Mouse (Mus musculus) embryo, embryonic 11.5 days (tissue): ENCODE results near the gene Phkg2.
"Not testable (repeated sequence)": the region's sequence is repeated elsewhere in the genome, so short reads cannot be mapped to it uniquely, and the experiment has no call there.

Source experiments
- DNase-seq: peaks from one replicate; pipeline ENCODE4 v3.0.0-alpha.2; 2012; ENCODE audit warnings: low read depth, low spot score

Phkg2 gene

GRCm38 (mm10) chr7:127602903-127603302, 29.8 kb downstream of the Phkg2 start:
- DNase-seq: no peak

DNA sequence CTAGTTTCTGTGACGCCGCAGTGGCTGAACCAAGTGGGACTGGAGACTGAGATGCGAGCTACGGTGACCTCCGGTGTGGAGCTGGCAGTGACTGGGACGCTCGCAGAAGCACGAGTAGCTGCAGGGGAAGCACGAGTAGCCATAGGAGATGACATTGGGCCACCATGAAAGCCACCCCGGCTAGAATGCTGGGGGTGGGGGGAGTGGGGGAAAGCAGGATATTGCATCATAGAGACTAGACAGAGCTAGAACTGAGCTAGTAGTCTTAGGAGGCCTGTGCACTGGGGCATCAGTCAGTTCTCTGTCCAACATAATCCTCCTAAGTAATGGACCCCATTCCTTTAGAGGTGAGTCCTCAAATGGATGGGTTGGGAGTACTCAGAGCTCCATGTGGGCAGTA, 31.1 kb downstream of the Phkg2 start:
- no peak for DNase-seq

DNA sequence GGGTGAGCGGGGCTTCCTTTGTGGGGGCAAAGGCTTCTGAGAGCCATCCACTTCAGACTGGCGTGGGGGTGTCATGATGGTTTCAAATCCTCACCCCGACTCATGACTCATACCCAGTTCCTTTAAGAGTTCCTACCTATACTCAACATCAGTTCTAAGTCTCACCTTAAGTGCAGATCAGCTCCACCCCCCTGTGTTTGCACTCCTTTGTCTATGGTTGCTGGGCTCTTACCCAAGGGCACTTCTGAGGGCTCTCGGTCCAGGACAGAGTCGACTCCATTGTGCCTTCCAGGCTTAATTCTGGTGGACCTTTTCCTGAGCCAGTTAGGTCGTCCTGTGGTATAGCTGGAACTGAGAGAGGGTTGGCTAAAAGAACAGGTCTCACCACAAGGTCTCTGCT, 34.0 kb downstream of the Phkg2 start:
- no peak for DNase-seq

DNA sequence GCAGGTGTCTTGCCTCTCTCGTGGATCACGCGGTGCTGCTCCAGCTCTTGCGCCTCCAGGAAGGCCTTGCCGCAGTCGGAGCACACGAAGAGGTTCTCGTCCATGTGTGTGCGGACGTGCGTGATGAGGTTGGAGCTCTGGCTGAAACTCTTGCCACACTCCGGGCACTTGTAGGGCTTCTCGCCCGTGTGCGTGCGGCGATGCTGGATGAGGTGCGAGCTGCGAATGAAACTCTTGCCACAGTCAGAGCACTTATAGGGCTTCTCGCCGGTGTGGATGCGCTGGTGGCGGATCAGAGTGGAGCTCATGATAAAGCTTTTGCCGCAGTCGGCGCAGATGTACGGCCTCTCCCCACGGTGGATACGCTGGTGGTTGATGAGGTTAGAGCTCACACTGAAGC, 37.9 kb downstream of the Phkg2 start:
- no peak for DNase-seq

- no peak for DNase-seq
These were observed 38.4 kb downstream of the Phkg2 start for GRCm38 (mm10) chr7:127611561-127611960.

GRCm38 (mm10) chr7:127613501-127613900, 40.4 kb downstream of the Phkg2 start:
- DNase-seq: no peak

DNA sequence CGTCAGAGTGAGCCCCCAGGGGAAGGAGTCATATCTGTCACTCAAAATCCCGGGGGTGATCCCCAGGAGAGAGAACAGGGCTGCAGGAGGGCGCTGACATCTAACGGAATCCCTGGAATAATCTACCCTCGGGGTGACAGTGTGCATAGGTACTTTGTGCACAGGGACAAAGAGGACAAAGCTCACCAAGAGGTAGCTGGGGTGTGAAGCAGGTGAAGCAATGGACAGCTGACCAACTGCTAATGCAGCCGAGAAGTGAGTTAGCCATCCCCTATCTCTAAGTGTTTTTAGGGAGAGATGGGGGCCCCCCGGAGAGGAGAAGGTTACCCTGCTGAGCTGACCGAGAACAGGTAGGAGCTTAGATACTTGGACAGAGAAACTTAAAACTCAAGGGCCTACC, 41.0 kb downstream of the Phkg2 start:
- DNase-seq: no peak

DNA sequence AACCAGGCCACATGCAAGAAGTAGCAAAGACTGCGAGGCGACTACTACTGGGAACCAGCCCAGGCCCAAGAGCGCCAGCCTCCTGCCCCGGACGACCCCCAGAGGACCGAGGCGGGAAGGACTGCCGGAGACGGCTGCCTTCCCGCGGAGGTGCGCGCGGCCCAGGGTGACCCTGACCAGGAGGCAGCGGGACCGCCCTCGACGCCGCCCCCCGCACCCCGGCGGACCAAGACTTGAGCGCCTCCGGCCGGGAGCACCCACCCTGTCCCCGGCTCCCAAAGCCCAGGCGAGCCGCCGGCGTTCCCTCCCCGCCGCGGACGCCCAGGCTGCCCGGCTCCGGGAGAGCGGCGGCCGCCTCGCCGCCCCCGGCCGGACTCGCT, 41.4 kb downstream of the Phkg2 start:
- DNase-seq: peak; percentile 30

DNA sequence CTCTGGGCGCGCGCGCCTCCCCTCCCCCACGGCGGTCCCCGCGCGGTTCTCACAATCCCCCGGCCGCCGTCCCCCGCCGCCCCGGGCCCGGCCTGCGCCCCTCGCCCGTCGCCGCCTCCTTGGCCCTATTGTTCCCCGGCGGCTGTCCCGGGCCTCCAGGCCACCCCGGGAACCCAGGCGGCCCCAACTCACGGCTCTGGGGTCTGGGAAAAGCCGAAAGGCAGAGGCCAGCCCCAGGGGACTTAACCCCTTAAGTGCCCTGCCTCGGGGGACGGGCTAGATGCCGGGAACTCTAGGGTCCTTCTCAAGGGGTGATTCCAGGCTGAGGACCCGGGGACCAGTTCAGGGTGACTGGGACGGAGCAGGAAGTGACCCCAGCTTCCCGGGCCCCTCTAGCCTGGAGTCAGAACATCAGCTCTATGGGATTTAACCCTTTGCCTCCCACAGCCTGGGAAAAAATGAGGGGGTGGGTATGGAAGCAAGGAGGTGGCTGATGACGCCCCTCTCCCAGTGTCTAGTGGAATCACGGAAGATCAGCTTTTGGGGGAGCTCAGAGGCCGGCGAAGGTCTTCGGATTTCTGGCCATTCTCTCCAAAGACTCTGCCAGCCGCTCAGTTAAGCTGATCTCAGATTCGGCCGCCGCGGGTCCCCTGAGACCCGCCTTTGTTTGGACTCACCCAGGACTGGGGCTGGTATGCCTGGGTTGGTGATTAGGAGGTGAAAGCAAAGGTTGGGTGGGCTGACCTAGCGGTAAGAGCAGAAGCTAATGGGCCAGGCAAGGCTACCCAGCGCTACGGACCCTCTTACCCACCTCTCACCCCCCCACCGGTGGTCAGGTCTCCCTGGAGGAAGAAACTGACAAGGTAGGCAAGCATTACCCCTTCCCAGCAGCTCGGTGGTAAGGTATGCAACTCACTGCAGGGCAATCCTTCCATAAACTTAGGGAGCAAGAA, 42.0 kb downstream of the Phkg2 start, which contains the start of gene Zfp629:
Gene Zfp629 (minus strand): TSS at position 907 of the 953 bp plus-strand sequence.
- DNase-seq: peak; percentile 85

GRCm38 (mm10) chr7:127616336-127616735, 43.2 kb downstream of the Phkg2 start:
- DNase-seq: no peak

- no peak for DNase-seq
These were observed 43.7 kb downstream of the Phkg2 start for GRCm38 (mm10) chr7:127616881-127617280.

- DNase-seq: no peak
These were observed 44.8 kb downstream of the Phkg2 start for GRCm38 (mm10) chr7:127617962-127618361.

- not testable (repeated sequence) for DNase-seq
These were observed 45.3 kb downstream of the Phkg2 start for GRCm38 (mm10) chr7:127618402-127618801.

DNA sequence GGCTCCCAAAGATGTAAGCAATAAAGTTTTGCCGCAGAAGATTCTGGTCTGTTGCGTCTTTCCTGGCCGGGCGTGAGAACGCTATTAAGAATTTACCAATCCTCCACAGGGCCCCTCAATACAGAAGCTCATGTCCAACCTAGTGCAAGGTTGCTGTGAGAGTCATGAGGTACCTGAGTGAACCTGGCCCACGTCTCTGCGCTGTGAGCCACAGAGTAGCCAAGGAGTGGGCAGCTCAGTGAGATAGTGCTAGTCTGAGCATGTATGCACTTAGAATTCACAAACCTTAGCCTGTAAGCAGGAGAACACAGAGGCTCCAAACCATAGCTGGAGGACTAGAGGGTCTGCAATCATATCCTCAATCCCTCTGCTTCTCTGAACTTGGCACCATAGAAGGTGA, 52.9 kb downstream of the Phkg2 start:
- no peak for DNase-seq

DNA sequence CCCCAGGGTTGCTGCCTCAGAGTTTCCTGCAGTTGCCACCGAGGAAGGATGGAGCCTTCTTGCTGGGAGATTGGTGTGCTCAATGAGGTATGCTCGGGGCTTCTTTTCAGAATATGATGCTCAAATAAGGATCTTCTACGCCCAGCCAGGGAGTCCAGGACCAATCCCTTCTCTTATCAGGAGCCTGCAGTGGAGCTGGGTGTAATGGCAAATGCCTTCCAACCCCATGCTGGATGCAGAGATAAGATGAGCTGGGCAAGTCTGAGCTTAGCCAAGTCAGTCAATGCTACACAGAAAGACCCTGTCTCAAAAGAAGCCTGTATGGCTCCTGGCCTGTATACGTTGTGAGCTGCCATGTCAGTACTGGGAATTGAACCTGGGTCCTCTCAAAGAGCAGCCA, 53.3 kb downstream of the Phkg2 start:
- no peak for DNase-seq

DNA sequence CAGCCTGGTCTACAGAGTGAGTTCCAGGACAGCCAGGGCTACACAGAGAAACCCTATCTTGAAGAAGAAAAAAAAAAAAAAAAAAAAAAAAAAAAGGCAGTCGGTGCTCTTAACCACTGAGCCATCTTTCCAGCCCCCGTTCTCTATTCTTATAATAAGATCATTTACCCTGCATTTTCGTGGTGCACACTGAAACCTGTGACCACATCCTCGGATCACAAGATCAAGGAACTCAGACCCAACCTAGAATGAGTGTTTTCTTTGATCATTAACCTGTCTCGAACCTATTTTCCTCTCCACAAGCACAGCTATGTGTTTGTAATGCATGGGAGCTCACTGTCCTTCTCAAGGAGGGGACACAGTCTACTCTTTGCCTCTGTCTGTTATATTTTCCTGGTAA, 55.5 kb downstream of the Phkg2 start:
- DNase-seq: no peak

- no peak for DNase-seq
These were observed 58.3 kb downstream of the Phkg2 start for GRCm38 (mm10) chr7:127631416-127631815.
